Mouse (Mus musculus): ENCODE results near the gene Vav3.

The Vav3 gene

DNA sequence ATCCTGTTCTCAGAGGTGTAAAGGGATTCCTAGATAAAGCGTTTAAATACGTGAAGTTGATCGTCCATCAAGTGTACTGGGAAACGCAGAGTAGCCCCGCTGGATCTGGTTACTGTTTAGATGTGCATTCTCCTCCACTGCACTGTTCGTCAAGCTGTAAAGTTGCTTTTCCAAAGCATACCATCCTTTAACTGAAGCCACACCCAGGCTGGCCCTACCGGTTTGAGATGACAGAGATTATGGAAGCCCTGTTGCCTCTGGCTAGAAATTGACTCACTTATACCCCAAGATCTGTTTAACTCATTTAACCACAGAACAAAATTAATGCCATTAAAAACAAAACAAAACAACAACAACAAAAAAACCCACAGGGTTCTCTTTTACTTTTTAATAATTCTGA lies 238.5 kb downstream of the Vav3 start:
- no peak for DNase-seq (ENCODE audit: low spot score)

DNA sequence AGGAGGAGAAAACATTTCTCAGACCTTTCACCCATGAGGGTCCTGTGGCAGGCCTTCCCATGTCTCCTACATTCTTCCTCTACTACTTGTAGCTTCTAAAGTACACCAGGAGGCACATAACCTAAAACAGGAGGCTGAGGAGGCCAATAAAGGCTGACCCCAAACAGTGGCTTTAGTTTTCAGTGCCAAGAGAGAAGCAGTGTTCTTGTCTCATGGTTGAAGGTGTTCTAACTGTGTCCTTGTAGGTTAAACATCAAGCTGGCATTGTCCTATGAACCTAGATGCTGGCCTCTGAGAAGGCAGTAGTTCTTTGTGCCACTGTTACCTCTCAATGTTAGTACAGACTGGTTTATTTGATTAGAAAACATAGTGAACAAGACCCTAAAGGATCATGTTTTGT lies 245.5 kb downstream of the Vav3 start:
- no peak for DNase-seq (ENCODE audit: low spot score)

DNA sequence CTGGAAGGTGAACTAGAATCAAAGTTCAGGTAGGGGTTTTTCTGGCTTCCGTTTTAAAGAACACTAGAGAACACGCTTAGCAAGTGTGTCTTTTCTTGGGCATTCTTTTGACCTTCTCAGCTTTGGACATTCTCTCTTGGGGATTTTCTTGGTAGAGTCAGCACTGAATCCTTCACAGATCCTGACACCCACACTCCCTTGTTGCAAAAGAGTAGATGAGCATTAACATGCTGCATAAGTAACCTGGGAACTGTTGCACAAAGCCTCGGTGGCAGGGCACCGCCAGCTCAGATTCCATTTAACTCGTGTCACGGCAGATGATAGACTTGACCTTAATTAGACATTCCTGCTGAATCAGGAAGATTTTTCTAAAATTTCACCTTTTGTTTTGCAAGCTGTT lies 252.5 kb downstream of the Vav3 start:
- no peak for DNase-seq (ENCODE audit: low spot score)

DNA sequence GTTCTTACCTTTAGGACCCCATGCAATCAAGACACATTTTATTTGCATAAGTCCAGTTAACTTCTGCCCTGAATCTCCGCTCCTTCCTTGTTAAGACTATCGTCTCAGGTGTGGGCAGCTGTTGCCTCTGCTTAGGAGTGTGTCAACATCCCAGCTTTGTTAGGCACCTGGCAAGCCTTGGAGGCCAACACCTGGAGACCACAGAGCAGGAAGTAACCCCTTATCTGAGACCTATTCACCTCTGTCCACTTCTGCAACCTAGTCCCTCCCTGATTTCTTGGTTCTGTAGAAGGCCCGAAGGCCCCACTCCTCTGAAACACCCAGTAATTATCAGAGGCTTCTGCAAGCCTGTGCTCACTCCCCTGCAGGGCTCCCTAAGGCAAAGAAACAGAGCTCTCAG lies 255.6 kb downstream of the Vav3 start:
- no peak for DNase-seq (ENCODE audit: low spot score)

DNA sequence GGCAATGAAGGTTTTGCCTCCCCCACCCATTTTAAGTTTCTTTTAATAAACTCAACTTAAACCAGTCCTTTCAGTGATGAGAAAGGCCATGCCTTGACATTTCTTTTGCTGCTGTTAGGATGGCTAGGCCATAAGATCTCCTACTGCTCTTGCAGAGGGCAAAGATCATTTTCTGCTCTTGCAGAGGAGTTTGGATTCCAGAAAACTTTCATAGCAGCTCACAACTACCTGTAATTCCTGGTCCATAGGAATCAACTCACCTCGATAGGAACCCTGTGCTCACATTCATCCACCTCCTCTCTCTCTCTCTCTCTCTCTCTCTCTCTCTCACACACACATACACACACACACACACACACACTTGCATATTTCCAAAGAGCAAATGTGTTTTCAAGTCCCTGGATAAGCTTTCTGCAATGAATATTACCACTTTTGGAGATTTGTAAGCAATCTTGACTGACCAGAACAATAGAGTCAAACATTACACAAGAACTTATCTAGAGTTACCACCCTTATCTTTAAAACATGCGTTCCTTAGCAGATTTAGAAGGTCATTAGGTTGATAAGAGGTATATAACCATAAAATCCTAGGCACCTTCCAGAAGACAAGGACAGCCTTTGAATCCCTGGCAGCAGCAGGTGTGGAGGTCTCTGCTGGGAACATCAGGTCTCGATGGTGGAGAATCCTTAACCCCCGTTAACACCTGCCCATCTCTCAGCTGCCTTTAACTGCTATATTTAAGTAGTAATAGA lies 260.4 kb downstream of the Vav3 start:
- DNase-seq (ENCODE audit: low spot score), result no peak

DNA sequence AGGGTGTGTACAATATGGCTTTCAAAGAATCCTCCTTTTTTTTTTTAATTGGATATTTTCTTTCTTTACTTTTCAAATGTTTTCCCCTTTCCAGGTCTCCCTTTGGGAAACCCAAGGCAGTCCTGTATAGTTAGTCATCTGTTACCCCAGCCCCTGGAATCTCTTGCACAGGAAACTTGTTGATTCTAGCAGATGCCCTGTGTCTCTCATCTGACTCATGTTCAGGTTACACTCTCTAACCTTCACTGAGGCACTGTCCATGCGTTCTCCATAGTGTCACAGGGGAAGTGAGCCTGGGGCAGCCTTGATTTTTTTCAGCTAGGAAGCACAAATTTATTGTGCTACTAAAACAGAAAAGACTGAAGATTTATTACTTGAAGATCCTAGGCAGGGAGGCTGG lies 262.3 kb downstream of the Vav3 start:
- no peak for DNase-seq (ENCODE audit: low spot score)

DNA sequence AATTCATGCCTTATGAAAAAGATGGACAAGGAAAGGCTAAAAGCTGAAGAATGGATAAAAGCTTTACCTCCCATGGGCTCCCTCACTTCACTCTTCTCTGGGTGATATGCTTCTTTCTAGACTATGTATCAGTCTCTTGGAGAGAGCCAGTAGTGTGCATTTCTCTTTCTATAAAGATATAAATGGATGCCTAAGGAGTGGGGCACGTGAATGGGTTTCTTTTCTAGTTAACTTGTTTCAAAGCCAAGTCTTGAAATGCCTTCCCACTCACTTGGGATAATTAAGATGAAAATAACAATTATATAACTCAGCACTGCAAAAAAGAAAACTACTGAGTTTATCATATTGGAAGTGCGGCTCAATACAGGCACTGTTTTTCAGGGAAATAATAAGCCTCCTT lies 265.7 kb downstream of the Vav3 start:
- no peak for DNase-seq (ENCODE audit: low spot score)

- DNase-seq (ENCODE audit: low spot score), result no peak
Observed at GRCm38 (mm10) chr3:109621721-109622120, 281.3 kb downstream of the Vav3 start.

DNA sequence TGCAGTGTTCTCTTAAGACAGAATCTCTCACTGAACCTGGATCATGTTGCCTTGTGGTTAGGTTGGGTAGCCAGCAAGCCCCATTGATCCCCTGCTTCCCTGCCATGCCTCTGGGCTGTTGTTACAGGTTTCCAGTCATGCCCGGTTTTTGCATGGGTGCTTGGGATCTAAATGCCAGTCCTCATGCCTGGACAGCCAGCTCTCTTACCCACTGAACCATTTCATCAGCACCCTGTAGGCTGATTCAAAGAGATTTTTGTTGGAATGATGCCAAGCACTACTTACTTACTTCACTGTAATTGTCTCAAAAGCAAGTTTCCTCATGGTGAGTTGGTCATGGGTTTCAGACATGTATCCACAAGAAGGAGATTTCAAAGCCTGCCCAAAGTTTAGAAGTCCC lies 281.9 kb downstream of the Vav3 start:
- no peak for DNase-seq (ENCODE audit: low spot score)

GRCm38 (mm10) chr3:109622816-109623215 lies 282.4 kb downstream of the Vav3 start:
- DNase-seq (ENCODE audit: low spot score), result no peak

- no peak for DNase-seq (ENCODE audit: low spot score)
Observed at GRCm38 (mm10) chr3:109623770-109624169, 283.3 kb downstream of the Vav3 start.

DNA sequence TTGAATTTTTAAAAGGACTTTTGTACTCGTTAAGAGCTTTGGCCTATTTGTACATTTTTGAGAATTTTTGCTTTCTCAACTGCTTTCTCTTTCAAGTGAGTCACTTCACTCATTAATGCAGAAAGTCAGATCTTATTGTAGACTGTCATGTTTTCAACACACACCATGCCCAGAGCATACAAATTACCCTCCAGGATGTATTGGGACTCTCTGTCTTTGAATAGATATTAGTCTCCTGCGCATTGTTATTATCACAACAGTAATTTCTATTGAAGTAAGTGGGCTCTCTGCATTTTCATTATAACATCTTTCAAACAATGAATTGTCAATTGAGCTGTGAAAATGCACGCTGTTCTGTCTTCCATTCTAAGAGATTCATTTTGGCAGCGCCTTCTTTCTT lies 295.6 kb downstream of the Vav3 start:
- DNase-seq (ENCODE audit: low spot score), result no peak

DNA sequence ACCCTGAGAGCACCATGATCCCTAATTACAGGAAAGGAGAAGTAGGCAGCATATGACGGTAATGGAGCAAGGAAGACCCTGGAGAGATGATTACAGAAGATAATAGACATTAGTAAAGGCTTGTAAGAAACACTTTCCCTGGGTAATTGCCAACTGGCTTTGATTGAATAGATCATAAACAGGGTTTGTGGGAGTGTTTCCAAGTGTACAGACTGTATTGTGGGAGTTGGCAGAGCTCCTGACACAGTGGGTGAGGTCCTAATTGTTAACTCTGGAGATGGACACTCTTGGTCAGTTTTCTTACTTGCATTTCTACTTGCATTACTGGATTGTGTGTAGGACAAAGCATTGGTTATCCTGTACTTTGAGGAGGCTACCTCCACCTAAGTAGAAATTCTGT lies 298.9 kb downstream of the Vav3 start:
- DNase-seq (ENCODE audit: low spot score), result no peak

- no peak for DNase-seq (ENCODE audit: low spot score)
Observed at GRCm38 (mm10) chr3:109640796-109641195, 300.3 kb downstream of the Vav3 start.

DNA sequence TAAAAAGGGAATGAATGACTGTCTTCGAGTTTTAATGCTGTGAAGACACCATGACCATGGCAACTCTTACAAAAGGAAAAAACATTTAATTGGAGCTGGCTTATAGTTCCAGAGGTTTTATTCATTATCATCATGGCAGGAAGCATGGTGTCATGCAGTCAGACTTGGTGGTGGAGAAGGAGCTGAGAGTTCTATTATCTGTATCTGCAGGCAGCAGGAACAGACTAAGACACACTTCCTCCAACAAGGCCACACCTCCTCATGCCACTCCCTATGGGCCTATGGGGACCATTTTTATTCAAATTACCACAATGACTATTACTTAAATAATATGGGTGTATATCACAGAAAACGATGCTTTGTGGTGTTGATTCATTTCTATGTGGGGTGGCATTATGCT lies 307.8 kb downstream of the Vav3 start:
- no peak for DNase-seq (ENCODE audit: low spot score)

GRCm38 (mm10) chr3:109651479-109651878 lies 311.0 kb downstream of the Vav3 start:
- DNase-seq (ENCODE audit: low spot score), result no peak

GRCm38 (mm10) chr3:109652860-109653631 lies 312.6 kb downstream of the Vav3 start:
- no peak for DNase-seq (ENCODE audit: low spot score)

DNA sequence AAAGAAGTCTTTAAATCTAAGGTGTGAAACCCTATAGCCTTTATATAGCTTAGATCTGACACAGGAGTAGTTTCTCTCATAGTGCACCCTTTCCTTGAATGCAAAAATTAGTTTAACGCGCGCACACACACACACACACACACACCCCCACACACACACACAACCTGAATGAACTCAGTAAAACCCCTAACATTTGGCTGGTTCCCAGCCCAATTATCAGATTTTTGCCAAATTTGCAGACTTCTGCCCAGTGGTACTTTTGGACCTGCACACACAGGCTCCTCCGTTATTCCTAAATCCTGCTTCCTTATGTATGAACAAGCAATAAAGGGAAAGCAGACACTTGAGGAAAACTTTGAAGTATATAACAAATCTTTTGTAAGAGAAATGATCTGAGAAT lies 313.9 kb downstream of the Vav3 start:
- DNase-seq (ENCODE audit: low spot score), result no peak

DNA sequence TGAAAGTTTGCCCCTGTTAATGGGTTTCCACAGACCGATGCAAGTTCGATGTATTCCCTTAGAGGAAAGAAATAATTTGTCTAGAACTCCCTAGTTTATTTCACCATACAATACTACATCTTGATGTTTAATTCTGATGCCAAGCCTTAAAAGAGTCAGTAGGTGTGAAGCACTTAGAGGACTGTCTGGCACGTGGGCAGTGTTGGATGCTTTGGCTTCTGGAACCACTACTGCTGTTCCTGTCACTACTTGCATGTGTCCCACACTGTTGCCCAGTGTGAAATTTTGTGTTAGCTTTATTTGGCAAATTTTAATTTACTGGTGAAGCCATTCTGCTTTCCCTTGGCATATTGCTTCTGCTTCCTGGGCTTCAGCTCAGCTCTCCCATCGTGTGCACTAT lies 331.3 kb downstream of the Vav3 start:
- no peak for DNase-seq (ENCODE audit: low spot score)

DNA sequence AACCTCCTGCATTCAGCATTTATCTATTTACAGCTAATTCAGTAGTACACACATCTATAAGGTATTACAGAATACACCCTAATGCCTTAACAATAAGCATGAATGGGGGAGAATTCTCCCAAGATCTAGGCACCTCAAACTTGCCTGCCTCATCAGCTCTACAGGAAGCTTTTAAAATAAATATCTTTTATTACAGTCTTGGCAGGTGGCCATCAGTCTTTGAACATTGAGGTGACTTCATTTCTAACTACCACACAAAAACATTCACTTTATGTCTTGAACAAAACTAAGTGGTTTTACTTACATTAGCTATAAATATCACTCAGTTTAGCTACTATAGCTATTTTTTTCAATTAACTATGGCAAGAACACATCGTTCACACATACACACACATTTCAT lies 332.5 kb downstream of the Vav3 start:
- DNase-seq (ENCODE audit: low spot score), result no peak

GRCm38 (mm10) chr3:109680281-109680680 lies 339.8 kb downstream of the Vav3 start:
- DNase-seq (ENCODE audit: low spot score), result no peak

DNA sequence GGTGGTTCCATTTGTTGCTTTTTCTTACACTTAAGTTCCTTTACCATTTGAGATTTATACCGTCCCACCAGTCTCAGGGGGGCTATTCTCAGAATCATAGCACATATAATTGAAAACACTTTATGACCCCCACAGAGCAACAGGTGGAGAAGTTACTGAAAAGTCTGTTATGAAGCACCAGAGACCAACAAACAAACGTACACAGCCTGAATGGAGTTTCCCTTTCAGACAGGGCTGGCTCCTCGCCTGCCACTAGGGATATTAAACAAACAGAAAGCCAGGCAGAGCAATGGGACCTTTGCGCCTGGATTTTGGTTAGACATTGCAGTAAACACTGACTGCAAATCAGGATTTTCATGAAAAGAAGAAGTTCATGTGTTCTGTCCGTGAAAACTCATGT lies 341.4 kb downstream of the Vav3 start:
- DNase-seq (ENCODE audit: low spot score), result no peak

- no peak for DNase-seq (ENCODE audit: low spot score)
Observed at GRCm38 (mm10) chr3:109683608-109684295, 343.3 kb downstream of the Vav3 start.
